Mouse (Mus musculus): ENCODE data around the gene Alg3. TPM values are rescaled to one million over a fixed set of nuclear protein-coding genes. Genes with fewer than 3 reads are reported as not detected.

The Alg3 gene
- polyA plus RNA-seq, 1 experiment = 23.5 TPM

DNA sequence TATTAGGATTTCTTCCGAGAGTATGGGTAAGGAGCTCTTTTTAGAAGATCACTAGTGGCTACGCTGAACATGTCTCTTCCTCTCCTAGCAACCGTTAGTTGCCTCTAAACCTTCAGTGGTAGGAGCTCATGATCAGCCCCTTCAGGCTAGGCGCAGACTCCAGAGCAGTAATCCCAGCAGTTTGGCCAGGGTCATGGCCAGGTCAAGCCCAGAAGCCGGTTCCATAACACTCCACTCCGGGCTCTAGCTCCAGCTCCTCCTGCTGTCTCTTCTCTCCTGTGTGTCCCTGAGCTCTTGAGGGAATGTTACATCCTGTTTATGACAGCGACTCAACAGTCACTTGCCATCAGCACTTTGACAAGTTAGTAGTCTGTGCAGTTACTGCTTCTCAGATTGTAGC, 54.2 kb downstream of the Alg3 start:
- Histone ChIP-seq H3K4me3 (replicated peaks; ENCODE audit: insufficient read depth, low read depth, low read length) (no peak overlapping the region), H3K27me3 (ENCODE audit: control insufficient read depth, insufficient read depth, low read length) (no peaks in the 10 kb centered on the region), H3K27ac (ENCODE audit: insufficient read depth, low read length) (no peak overlapping the region), H3K4me1 (ENCODE audit: control insufficient read depth, insufficient read depth, low read length) (no peaks in the 10 kb centered on the region; the same call in 1 of the 2 replicates)
- WGBS = 89% methylated on average over 7 of the region's 7 CpGs
- no peak for DNase-seq
- TF ChIP-seq CTCF (IDR thresholded peaks at IDR 0.05; ENCODE audit: borderline replicate concordance, insufficient read depth, low read depth, low read length) (no peak), POLR2A (IDR thresholded peaks at IDR 0.05; ENCODE audit: borderline replicate concordance, insufficient read depth, low read length) (no peak)

Other genes starting within 250 kb of the Alg3 start
- 251 and 263 TPM in 2 replicates for gene Abcc5, start 185.3 kb downstream of the Alg3 start, polyA plus RNA-seq (2012; rRNA removed)
- gene Eif2b5, start 112.9 kb downstream of the Alg3 start, polyA plus RNA-seq (2012; rRNA removed) = 52.4 and 53.3 TPM in 2 replicates
- gene Dvl3, start 94.8 kb downstream of the Alg3 start, polyA plus RNA-seq (2012; rRNA removed) = 60.2 and 66.5 TPM in 2 replicates
- gene Ap2m1, start 76.3 kb downstream of the Alg3 start, polyA plus RNA-seq (2012; rRNA removed) = 1,156 and 1,178 TPM in 2 replicates
- 107 and 112 TPM in 2 replicates for gene Abcf3, start 63.2 kb downstream of the Alg3 start, polyA plus RNA-seq (2012; rRNA removed)
- gene Vwa5b2, start 22.3 kb downstream of the Alg3 start, polyA plus RNA-seq (2012; rRNA removed) = 46.7 and 58.1 TPM in 2 replicates
- gene Eef1akmt4, start 142 bp downstream of the Alg3 start, polyA plus RNA-seq (2012; rRNA removed) = 2.1 and 2.2 TPM in 2 replicates
- not detected in 2 replicates for gene Gm49333, start 125 bp downstream of the Alg3 start, polyA plus RNA-seq (2012; rRNA removed)
- 230 and 239 TPM in 2 replicates for gene Camk2n2, start 9.6 kb upstream of the Alg3 start, polyA plus RNA-seq (2012; rRNA removed)
- gene Ece2, start 18.1 kb upstream of the Alg3 start, polyA plus RNA-seq (2012; rRNA removed) = 79.0 and 81.5 TPM in 2 replicates
- 203 and 204 TPM in 2 replicates for gene Psmd2, start 39.9 kb upstream of the Alg3 start, polyA plus RNA-seq (2012; rRNA removed)
- gene Eif4g1, start 56.6 kb upstream of the Alg3 start, polyA plus RNA-seq (2012; rRNA removed) = 184 and 193 TPM in 2 replicates
- 123 and 137 TPM in 2 replicates for gene Fam131a, start 81.5 kb upstream of the Alg3 start, polyA plus RNA-seq (2012; rRNA removed)
- 38.6 and 41.2 TPM in 2 replicates for gene Polr2h, start 105.9 kb upstream of the Alg3 start, polyA plus RNA-seq (2012; rRNA removed)
- 94.4 and 97.2 TPM in 2 replicates for gene Clcn2, start 106.0 kb upstream of the Alg3 start, polyA plus RNA-seq (2012; rRNA removed)
- gene Chrd, start 121.4 kb upstream of the Alg3 start, polyA plus RNA-seq (2012; rRNA removed) = 60.1 and 71.4 TPM in 2 replicates
- gene Thpo, start 122.8 kb upstream of the Alg3 start, polyA plus RNA-seq (2012; rRNA removed) = 15.8 and 19.6 TPM in 2 replicates